ENCODE assay signal across 7 mouse cellular contexts in the genomic region with DNA sequence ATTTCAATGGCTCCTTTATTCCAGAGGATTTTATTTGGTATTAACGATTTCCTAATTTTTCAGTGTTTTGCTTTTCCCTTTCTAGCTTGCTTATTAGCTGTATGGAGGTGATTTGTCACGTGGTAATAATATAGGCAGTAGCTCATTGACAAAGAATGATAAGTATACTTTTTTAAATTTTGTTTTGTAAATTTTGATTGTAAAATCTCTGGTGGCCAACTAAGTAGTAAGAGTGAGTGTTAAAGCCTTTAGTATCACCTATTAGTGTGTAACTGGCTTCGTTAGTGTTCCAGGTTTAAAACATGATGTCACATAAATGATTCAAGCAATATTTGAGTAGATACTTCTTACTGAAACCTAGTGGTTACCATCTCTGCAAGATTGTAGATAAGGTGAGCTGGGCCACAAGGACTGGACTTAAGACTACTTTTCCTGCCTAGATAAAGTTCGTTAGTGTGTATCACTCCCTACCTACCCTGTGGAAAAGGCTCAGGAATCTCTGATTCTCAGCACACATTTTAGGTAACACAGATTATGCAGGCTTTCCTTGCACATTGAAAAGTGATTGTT. TPM values are rescaled to one million over a fixed set of nuclear protein-coding genes. Genes with fewer than 3 reads are reported as not detected.
DNase-seq lines count a peak whose midpoint lies in the region; ATAC-seq lines count a peak whose summit lies in the region.

No protein-coding gene starts in this region.

- no peaks in the 10 kb centered on the region for H3K27me3 ChIP-seq in lung, embryonic 15.5 days
- no peaks in the 10 kb centered on the region for H3K27me3 ChIP-seq in forebrain, embryonic 10.5 days (ENCODE audit: poor library complexity, severe bottlenecking)
- no peaks in the 10 kb centered on the region for H3K27me3 ChIP-seq in limb, embryonic 15.5 days
- H3K27me3 ChIP-seq in stomach, embryonic 15.5 days (replicated peaks) = no peaks in the 10 kb centered on the region

- H3K27ac ChIP-seq in lung, embryonic 15.5 days = no peak overlapping the region
- peak overlapping the region; percentile 100; the same call in 1 of the 2 replicates for H3K27ac ChIP-seq in forebrain, embryonic 10.5 days
- no peak overlapping the region for H3K27ac ChIP-seq in limb, embryonic 15.5 days
- no peak overlapping the region for H3K27ac ChIP-seq in stomach, embryonic 15.5 days

- H3K4me2 ChIP-seq in lung, embryonic 15.5 days = peak overlapping the region; percentile 88
- peak overlapping the region; percentile 68 for H3K4me2 ChIP-seq in limb, embryonic 15.5 days
- H3K4me2 ChIP-seq in stomach, embryonic 15.5 days = peak overlapping the region; percentile 69

- no peak for ATAC-seq in lung, embryonic 15.5 days (ENCODE audit: borderline replicate concordance, extremely low read depth, low FRiP score, low TSS enrichment)
- ATAC-seq in limb, embryonic 15.5 days (ENCODE audit: insufficient number of reproducible peaks, low FRiP score, low TSS enrichment, low read depth) = no peak
- no peak for ATAC-seq in stomach, embryonic 15.5 days (ENCODE audit: insufficient read depth, low FRiP score, low read depth)

- H3K4me3 ChIP-seq in lung, embryonic 15.5 days = peak overlapping the region; percentile 94
- H3K4me3 ChIP-seq in forebrain, embryonic 10.5 days = peak overlapping the region; percentile 98
- peak overlapping the region; percentile 91 for H3K4me3 ChIP-seq in limb, embryonic 15.5 days
- peak overlapping the region; percentile 89 for H3K4me3 ChIP-seq in stomach, embryonic 15.5 days (replicated peaks)

- WGBS in lung, embryonic 15.5 days = 69% methylated on average over 4 of the region's 4 CpGs
- WGBS in forebrain, embryonic 10.5 days = 71% methylated on average over 4 of the region's 4 CpGs
- WGBS in limb, embryonic 15.5 days = 56% methylated on average over 4 of the region's 4 CpGs
- WGBS in stomach, embryonic 15.5 days = 58% methylated on average over 4 of the region's 4 CpGs

- no peaks in the 10 kb centered on the region for H3K36me3 ChIP-seq in lung, embryonic 15.5 days
- H3K36me3 ChIP-seq in forebrain, embryonic 10.5 days (replicated peaks) = peaks cover 28% of the 10 kb centered on the region
- H3K36me3 ChIP-seq in limb, embryonic 15.5 days = no peaks in the 10 kb centered on the region
- no peaks in the 10 kb centered on the region for H3K36me3 ChIP-seq in stomach, embryonic 15.5 days

- H3K9me3 ChIP-seq in lung, embryonic 15.5 days = no peaks in the 10 kb centered on the region
- H3K9me3 ChIP-seq in forebrain, embryonic 10.5 days = peaks cover 2% of the 10 kb centered on the region; the same call in 1 of the 2 replicates
- H3K9me3 ChIP-seq in limb, embryonic 15.5 days = no peaks in the 10 kb centered on the region
- H3K9me3 ChIP-seq in stomach, embryonic 15.5 days = no peaks in the 10 kb centered on the region

- H3K4me1 ChIP-seq in lung, embryonic 15.5 days = peaks cover 14% of the 10 kb centered on the region
- H3K4me1 ChIP-seq in forebrain, embryonic 10.5 days = peaks cover 19% of the 10 kb centered on the region
- 0 out of 2 replicates have a peak, but pooled peaks cover 2% of the 10 kb centered on the region for H3K4me1 ChIP-seq in limb, embryonic 15.5 days
- no peaks in the 10 kb centered on the region for H3K4me1 ChIP-seq in stomach, embryonic 15.5 days

- peak overlapping the region; percentile 95; the same call in 1 of the 2 replicates for H3K9ac ChIP-seq in lung, embryonic 15.5 days
- no peak overlapping the region for H3K9ac ChIP-seq in limb, embryonic 15.5 days
- H3K9ac ChIP-seq in stomach, embryonic 15.5 days = no peak overlapping the region; the same call in 1 of the 2 replicates

- no peak for DNase-seq in lung, postnatal 4 days
- DNase-seq in forebrain, embryonic 10.5 days (ENCODE audit: extremely low spot score, low spot score) = no peak
- DNase-seq in B cell, adult 2 months = no peak
- DNase-seq in thymus, adult 18-20 months = no peak

RNA-seq across cellular contexts. Expression of a gene that starts 1.6 kb away (rescaled TPM):
- 49.0 and 51.1 TPM in 2 replicates for polyA plus RNA-seq in lung, embryonic 15.5 days (2015; fragmentation: Nextera tagmentation; extraction: Ambion mirVana)
- polyA plus RNA-seq in forebrain, embryonic 10.5 days (2016; fragmentation: Nextera tagmentation; extraction: Ambion mirVana) = 56.6 and 60.3 TPM in 2 replicates
- polyA plus RNA-seq in limb, embryonic 15.5 days (2015; fragmentation: Nextera tagmentation; extraction: Ambion mirVana) = 54.0 and 58.6 TPM in 2 replicates
- 46.8 and 49.2 TPM in 2 replicates for polyA plus RNA-seq in stomach, embryonic 15.5 days (2015; fragmentation: Nextera tagmentation; extraction: Ambion mirVana)

RNA-seq across cellular contexts. Expression of a gene that starts 59.8 kb away (rescaled TPM):
- 122 and 124 TPM in 2 replicates for polyA plus RNA-seq in lung, embryonic 15.5 days (2015; fragmentation: Nextera tagmentation; extraction: Ambion mirVana)
- polyA plus RNA-seq in forebrain, embryonic 10.5 days (2016; fragmentation: Nextera tagmentation; extraction: Ambion mirVana) = 195 and 202 TPM in 2 replicates
- polyA plus RNA-seq in limb, embryonic 15.5 days (2015; fragmentation: Nextera tagmentation; extraction: Ambion mirVana) = 98.8 and 115 TPM in 2 replicates
- 148 and 160 TPM in 2 replicates for polyA plus RNA-seq in stomach, embryonic 15.5 days (2015; fragmentation: Nextera tagmentation; extraction: Ambion mirVana)
